Mouse (Mus musculus) retina, postnatal 7 days (tissue): ENCODE results near the gene Slc47a1.

Experiments
- DNase-seq: peaks from one replicate; pipeline ENCODE4 v3.0.0-alpha.2; 2012; ENCODE audit warnings: low read depth, low spot score

Slc47a1 gene

GRCm38 (mm10) chr11:61378651-61379050, 506 bp upstream of the Slc47a1 start:
- DNase-seq = no peak

GRCm38 (mm10) chr11:61368668-61369067, 9.5 kb downstream of the Slc47a1 start:
- DNase-seq = no peak

DNA sequence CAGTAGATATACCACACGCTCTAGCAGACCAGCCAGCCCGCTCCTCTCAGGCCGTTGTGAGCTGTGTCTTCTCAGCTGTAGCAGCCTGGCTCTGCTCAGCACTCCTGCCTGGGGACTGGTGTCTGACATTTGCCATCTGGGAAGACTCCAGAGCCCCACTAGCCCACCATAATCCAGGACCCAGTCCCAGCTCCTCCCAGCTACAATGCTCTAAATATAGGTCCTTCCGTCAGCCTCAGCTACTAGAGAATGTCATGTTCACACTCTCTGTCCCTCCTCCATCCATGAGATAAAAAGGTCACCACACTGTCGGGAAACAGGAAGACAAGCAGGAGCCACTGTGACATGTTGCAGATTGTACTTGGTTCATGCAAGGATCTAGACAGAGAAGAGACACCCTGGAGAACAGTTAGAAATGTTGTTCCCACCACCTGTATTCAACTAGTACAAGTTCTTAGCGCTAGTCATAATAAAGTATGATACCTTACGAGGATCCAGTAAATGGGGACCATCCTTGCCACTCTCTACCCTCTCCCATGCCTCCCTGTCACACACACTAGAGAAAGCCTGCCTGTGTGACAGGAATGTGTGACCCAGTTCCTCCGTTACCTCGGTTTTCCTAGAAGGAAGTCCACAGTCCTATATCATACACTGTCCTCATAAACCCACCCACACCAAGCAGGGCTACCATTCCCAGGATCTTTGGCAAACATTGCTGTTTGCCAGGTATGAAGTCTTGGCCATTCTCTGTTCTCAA, 11.4 kb downstream of the Slc47a1 start:
- DNase-seq = no peak

GRCm38 (mm10) chr11:61365938-61366337, 12.2 kb downstream of the Slc47a1 start:
- no peak for DNase-seq

- no peak for DNase-seq
Observed at GRCm38 (mm10) chr11:61364096-61364495, 14.0 kb downstream of the Slc47a1 start.

- DNase-seq = no peak
Observed at GRCm38 (mm10) chr11:61361515-61362190, 16.5 kb downstream of the Slc47a1 start.

DNA sequence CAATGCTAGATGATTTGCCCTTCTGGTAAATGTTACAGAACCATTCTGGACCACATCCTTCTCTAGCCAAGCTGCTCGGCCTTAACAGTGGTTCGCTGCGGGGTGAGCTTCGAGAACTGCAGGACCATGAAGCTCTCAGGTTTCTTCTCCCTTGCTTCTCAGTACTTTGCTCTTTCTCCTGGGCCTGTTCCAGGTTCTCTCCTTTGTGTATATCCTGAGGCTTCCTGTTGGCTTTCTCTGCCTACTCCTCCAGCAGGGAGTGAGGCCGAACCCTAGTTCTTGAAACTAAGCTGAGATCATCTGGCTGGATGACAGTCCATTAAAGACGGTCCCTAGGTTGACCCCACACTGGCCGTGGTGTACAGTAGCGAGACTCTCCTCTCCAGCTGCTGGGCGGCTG, 21.5 kb downstream of the Slc47a1 start:
- DNase-seq = no peak

GRCm38 (mm10) chr11:61356111-61356510, 22.0 kb downstream of the Slc47a1 start:
- no peak for DNase-seq

- no peak for DNase-seq
Observed at GRCm38 (mm10) chr11:61355351-61355750, 22.8 kb downstream of the Slc47a1 start.

- DNase-seq = no peak
Observed at GRCm38 (mm10) chr11:61354346-61354745, 23.8 kb downstream of the Slc47a1 start.

GRCm38 (mm10) chr11:61353038-61353437, 25.1 kb downstream of the Slc47a1 start:
- DNase-seq = no peak

- DNase-seq = no peak
Observed at GRCm38 (mm10) chr11:61352138-61352651, 25.9 kb downstream of the Slc47a1 start.

DNA sequence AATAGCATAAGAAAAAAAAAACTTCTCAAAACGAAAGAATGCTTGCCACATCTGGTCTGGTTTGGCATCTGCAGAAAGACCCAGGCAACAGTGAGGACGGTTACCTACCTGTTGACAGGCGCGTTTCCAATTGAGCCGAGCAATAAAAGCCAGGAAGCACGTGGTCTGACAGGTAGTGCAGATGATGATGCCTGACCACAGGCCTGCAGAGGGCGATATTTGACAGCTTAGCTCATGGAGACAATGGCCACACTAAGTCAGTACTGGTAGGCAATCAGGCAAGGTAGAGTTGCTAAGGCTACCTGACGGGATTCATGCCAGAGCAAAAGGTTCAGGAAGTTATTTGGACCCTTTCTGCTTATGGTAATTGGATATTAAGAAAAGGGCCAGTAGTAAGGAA, 28.8 kb downstream of the Slc47a1 start:
- DNase-seq = peak; percentile 46

- DNase-seq = no peak
Observed at GRCm38 (mm10) chr11:61346133-61346532, 32.0 kb downstream of the Slc47a1 start.

DNA sequence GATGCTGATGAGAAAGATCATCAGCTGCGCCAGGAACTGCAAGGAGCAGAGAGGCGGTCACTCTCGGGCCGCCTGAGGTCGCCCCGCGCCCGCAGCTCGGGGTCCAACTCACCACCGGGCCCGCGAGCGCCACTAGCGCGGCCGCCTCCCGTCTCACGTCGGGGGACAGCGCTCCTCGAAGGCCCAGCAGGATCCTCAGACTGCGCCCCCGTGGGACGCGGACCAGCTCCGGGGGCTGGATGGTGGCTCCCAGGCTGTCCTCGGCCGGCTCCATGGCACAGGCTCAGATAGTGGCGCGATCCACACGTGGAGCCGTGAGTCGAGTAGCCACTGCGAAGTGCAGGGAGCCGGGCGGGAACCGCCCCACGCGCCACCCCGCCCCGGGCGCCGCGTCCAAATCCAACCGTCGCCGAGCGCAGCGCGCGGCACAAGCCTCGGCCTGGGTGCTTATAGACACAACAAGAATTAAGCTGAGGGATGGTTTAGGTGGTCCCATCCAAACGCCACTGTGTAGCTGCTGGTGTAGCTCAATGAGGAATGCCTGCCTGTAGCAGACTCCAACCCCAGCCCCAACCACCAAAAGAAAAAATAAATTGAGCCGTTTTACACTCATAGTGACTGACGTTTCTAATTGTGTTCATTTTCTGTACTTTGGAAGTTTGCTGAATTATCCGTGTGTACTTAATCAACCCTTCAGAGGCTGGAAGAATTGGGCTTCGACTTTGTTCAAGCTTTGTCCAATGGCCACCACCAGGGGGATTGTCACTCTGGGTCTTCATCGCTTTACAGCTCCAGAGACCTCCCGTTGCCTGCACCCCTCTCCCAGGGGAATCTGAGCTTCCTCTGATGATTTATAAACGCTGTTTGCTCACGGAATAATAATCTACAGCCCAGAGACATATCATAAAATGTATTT, 35.4 kb downstream of the Slc47a1 start, which contains the start of gene Slc47a2:
TSS of gene Slc47a2 (minus strand) at position 356 of the 916 bp plus-strand sequence.
- no peak for DNase-seq

DNA sequence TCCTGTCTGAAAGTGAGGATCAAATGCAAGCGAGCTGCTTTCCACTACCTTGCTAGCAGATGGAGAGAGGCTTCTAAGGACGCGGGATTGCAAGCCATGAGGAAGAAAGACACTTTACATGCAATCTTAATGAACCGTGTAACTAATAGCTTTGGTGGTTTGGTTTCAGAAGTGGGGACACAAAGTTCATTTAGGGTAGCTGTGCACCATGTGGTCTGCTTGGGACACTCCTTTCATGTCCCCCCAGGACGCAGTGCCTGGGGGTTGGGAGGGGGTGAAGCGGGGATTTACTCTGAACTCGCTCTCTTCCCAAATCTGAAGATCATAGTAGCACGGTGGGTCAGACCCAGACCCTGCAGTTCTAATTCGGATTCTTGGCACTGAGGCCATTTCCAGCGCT, 36.2 kb downstream of the Slc47a1 start:
- DNase-seq = no peak

DNA sequence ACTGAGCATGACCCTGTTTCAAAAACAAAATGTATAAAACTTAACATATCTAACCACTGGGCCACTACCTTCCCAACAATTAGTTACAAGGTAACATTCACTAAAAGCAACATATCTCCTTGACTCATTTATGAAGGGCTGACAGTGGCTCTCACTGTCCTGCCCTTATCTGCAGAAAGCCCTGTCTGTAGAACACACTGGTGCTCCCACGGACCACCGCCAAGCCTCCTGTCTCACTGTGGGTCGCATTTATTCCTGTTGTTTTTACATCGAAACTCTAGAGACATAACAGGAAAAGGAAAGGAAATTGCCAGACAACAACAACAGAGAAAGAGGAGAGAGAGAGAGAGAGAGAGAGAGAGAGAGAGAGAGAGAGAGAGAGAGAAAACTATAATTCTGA, 36.9 kb downstream of the Slc47a1 start:
- no peak for DNase-seq

- DNase-seq = no peak
Observed at GRCm38 (mm10) chr11:61340374-61340773, 37.8 kb downstream of the Slc47a1 start.

- DNase-seq = no peak
Observed at GRCm38 (mm10) chr11:61337586-61337985, 40.6 kb downstream of the Slc47a1 start.

DNA sequence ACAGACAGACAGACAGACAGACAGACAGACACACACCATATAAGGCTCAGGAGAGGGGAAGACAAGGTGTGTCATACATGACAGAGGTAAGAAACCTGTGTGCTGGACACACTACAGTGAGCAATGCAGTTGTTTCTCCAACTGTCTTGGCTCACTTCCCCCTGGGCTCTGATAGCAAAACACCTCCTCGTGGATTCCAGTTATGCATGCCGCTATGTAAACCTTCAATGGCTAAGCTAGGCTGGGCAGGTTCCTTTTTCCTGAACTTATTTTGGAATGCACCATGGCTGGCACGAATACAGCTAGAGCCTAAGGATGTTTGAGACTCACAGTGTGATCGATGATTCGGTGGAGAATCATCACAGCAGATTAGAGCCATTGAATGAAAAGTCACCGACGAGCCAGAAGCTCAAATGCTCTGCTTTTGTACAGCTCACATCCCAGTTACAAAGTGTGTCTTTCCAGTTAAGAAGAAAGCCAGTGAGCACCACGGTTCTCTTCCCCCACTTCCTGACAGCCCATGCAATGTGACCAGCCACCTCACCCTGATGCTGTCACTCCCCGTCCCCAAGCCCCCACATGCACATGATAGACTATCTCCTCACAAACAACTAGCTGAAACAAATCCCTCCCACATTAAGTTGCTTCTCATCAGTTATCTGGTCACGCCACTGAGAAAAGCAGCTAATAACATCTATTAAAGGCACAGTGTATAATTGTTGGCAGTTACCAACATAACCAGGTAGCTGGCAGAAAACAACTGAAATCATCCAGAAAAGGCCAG, 57.0 kb downstream of the Slc47a1 start:
- no peak for DNase-seq
